Mouse (Mus musculus): ENCODE measurements around the gene Ddi1. TPM values are rescaled to one million over a fixed set of nuclear protein-coding genes. Genes with fewer than 3 reads are reported as not detected.

Ddi1 gene
- not detected in 2 replicates for polyA plus RNA-seq (2012; ENCODE audit: low replicate concordance)

DNA sequence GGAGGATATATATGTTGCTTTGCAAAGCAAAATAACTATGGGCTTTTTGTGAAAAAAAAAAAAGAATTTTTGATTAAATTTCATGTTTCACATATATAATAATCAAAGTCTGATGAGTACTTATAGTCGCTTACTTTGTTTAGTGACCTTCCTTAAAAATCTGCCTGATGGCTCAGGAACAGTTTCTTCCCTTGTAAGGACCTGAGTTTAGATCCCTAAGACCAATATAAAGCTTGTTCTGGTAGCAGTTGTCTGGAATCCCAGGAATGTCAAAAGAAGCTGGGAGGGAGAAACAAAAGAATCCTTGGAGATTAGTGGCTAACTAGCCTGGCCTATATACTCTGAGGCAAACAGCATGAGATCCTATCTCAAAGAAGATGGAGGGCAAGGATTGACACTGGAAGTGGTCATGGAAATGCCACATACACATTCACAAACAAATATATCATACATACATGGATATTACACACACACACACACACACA lies at the start of gene Ddi1:
Gene Ddi1 (minus strand): TSS at position 51 of the 485 bp plus-strand sequence.

Other genes starting within 250 kb of the Ddi1 start
- not detected in 2 replicates for gene Pdgfd, start 101.3 kb downstream of the Ddi1 start, polyA plus RNA-seq (2012; ENCODE audit: low replicate concordance)